Mouse (Mus musculus): ENCODE measurements at regions not wholly inside any gene's neighbourhood (a gene's known extent, or its start where the extent isn't known, plus 50 kb on each side); places are given as distances from the start of the nearest gene placed in this dataset.

- Histone ChIP-seq H3K4me1 (ENCODE audit: control insufficient read depth, insufficient read depth, low read length) (no peaks in the 10 kb centered on the region), H3K4me2 (ENCODE audit: low read length) (no peak overlapping the region), H3K36me3 (ENCODE audit: control insufficient read depth, insufficient read depth, low read length) (no peaks in the 10 kb centered on the region), H3K27ac (ENCODE audit: low read depth, low read length) (no peak overlapping the region), H3K4me3 (ENCODE audit: low read depth, low read length) (no peak overlapping the region), H3K9ac (ENCODE audit: low read length) (no peak overlapping the region), H3K27me3 (replicated peaks; ENCODE audit: control insufficient read depth, insufficient read depth, low read length) (no peaks in the 10 kb centered on the region), H3K9me3 (replicated peaks; ENCODE audit: control insufficient read depth, low read length) (peaks cover 9% of the 10 kb centered on the region; the same call in 1 of the 2 replicates)
- no peak for ATAC-seq
- no peak for DNase-seq (ENCODE audit: low spot score)
These were observed 92.7 kb downstream of the Nucb2 start for GRCm38 (mm10) chr7:116596914-116597313.

DNA sequence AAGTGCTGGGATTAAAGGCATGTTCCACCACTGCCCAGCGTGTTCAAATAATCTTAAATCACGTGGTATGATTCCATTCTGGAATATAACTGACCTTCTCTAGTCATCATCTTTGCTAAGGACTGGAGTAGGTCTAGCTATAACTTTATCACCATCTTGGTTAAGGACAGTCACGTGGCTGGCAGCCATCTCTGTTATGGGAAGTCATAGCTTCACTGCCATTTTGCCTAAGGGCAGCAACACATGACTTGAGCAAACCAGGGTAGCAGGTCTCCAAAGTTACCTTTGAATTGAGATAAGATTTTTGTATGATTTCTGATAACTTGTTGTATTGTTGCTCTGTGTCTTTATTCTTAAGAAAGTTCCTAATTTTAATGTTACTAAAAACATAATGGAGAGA is 96.2 kb downstream of the Nucb2 start:
- WGBS, result 82% methylated on average over 3 of the region's 3 CpGs
- H3K36me3 ChIP-seq (ENCODE audit: control insufficient read depth, insufficient read depth, low read length), result no peaks in the 10 kb centered on the region
- DNase-seq (ENCODE audit: low spot score) (no peak), ATAC-seq (no peak)
- H3K4me1 ChIP-seq (ENCODE audit: control insufficient read depth, insufficient read depth, low read length), result no peaks in the 10 kb centered on the region
- no peak overlapping the region for H3K9ac ChIP-seq (ENCODE audit: low read length)
- no peak overlapping the region for H3K27ac ChIP-seq (ENCODE audit: low read depth, low read length)
- H3K27me3 ChIP-seq (replicated peaks; ENCODE audit: control insufficient read depth, insufficient read depth, low read length), result no peaks in the 10 kb centered on the region
- H3K4me3 ChIP-seq (ENCODE audit: low read depth, low read length), result no peak overlapping the region
- H3K4me2 ChIP-seq (ENCODE audit: low read length), result no peak overlapping the region
- peaks cover 9% of the 10 kb centered on the region; the same call in 1 of the 2 replicates for H3K9me3 ChIP-seq (replicated peaks; ENCODE audit: control insufficient read depth, low read length)

DNA sequence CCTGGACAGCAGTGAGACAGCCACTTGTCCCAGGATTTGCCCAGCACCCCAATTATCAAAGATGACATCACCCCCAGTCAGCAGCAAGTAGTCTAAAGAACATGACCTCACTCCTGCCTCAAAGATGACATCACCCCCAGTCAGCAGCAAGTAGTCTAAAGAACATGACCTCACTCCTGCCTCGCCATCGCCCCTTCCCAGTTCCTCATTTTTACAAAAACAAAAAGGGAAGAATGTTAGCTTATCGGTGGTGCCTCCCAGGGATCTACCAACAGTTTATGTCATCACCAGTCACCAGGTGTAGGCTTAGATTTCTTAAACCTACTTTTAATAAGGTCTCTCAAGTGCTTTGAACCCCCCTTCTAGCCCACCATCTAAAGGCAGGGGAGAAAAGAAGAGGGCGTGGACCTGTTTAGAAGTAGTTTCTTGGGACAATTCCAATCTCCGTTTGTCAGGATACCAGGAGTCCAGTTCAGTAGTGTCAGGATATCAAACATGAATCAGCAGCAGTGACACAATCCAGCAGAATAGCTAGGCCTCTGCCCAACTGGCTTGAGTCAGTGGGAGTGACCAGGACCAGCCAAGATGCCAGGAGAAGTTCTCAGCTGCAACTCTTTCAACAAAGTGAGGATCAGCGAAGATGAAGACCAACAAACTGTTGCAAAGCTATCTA is 99.1 kb downstream of the Nucb2 start:
- Histone ChIP-seq H3K27me3 (replicated peaks; ENCODE audit: control insufficient read depth, insufficient read depth, low read length) (no peaks in the 10 kb centered on the region), H3K4me1 (ENCODE audit: control insufficient read depth, insufficient read depth, low read length) (peaks cover 2% of the 10 kb centered on the region; the same call in 1 of the 2 replicates), H3K4me3 (ENCODE audit: low read depth, low read length) (no peak overlapping the region), H3K36me3 (ENCODE audit: control insufficient read depth, insufficient read depth, low read length) (no peaks in the 10 kb centered on the region), H3K9me3 (replicated peaks; ENCODE audit: control insufficient read depth, low read length) (peaks cover 9% of the 10 kb centered on the region; the same call in 1 of the 2 replicates), H3K27ac (ENCODE audit: low read depth, low read length) (no peak overlapping the region), H3K4me2 (ENCODE audit: low read length) (no peak overlapping the region), H3K9ac (ENCODE audit: low read length) (no peak overlapping the region)
- DNase-seq (ENCODE audit: low spot score), result no peak
- no peak for ATAC-seq
- 74% methylated on average over 6 of the region's 6 CpGs for WGBS

DNA sequence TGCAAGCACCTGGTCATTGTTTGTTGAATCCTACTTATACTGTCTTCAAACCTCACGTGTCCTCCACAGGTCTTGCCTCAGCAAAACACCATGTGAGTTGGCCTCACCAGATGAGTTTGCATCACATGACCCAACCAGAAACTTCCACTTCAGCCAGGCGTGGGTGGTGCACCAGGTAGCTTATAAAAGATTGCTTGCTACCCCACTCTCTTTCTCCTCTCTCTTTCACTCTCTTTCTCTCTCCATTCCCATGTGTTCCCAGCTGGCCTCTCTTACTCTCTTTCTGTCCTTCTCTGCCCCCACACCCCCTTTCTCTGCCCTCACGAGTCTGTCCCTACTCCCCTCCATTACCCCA is 99.6 kb downstream of the Nucb2 start:
- Histone ChIP-seq H3K9me3 (replicated peaks; ENCODE audit: control insufficient read depth, low read length) (peaks cover 9% of the 10 kb centered on the region; the same call in 1 of the 2 replicates), H3K4me2 (ENCODE audit: low read length) (no peak overlapping the region), H3K9ac (ENCODE audit: low read length) (no peak overlapping the region), H3K4me1 (ENCODE audit: control insufficient read depth, insufficient read depth, low read length) (peaks cover 2% of the 10 kb centered on the region; the same call in 1 of the 2 replicates), H3K4me3 (ENCODE audit: low read depth, low read length) (no peak overlapping the region), H3K27me3 (replicated peaks; ENCODE audit: control insufficient read depth, insufficient read depth, low read length) (no peaks in the 10 kb centered on the region), H3K27ac (ENCODE audit: low read depth, low read length) (no peak overlapping the region), H3K36me3 (ENCODE audit: control insufficient read depth, insufficient read depth, low read length) (no peaks in the 10 kb centered on the region)
- DNase-seq (ENCODE audit: low spot score) (no peak), ATAC-seq (no peak)
- 82% methylated on average over 3 of the region's 3 CpGs for WGBS

- no peak for ATAC-seq
- H3K4me3 ChIP-seq (ENCODE audit: low read depth, low read length), result no peak overlapping the region
- peak; percentile 18 for DNase-seq (ENCODE audit: low spot score)
- H3K27me3 ChIP-seq (replicated peaks; ENCODE audit: control insufficient read depth, insufficient read depth, low read length), result no peaks in the 10 kb centered on the region
- H3K4me2 ChIP-seq (ENCODE audit: low read length), result no peak overlapping the region
- H3K36me3 ChIP-seq (ENCODE audit: control insufficient read depth, insufficient read depth, low read length), result no peaks in the 10 kb centered on the region
- H3K9ac ChIP-seq (ENCODE audit: low read length), result no peak overlapping the region
- peaks cover 4% of the 10 kb centered on the region; the same call in 1 of the 2 replicates for H3K9me3 ChIP-seq (replicated peaks; ENCODE audit: control insufficient read depth, low read length)
- H3K27ac ChIP-seq (ENCODE audit: low read depth, low read length), result no peak overlapping the region
- WGBS, result 77% methylated on average over 6 of the region's 6 CpGs
- peaks cover 2% of the 10 kb centered on the region; the same call in 1 of the 2 replicates for H3K4me1 ChIP-seq (ENCODE audit: control insufficient read depth, insufficient read depth, low read length)
These were observed 102.1 kb downstream of the Nucb2 start for GRCm38 (mm10) chr7:116606255-116606654.

DNA sequence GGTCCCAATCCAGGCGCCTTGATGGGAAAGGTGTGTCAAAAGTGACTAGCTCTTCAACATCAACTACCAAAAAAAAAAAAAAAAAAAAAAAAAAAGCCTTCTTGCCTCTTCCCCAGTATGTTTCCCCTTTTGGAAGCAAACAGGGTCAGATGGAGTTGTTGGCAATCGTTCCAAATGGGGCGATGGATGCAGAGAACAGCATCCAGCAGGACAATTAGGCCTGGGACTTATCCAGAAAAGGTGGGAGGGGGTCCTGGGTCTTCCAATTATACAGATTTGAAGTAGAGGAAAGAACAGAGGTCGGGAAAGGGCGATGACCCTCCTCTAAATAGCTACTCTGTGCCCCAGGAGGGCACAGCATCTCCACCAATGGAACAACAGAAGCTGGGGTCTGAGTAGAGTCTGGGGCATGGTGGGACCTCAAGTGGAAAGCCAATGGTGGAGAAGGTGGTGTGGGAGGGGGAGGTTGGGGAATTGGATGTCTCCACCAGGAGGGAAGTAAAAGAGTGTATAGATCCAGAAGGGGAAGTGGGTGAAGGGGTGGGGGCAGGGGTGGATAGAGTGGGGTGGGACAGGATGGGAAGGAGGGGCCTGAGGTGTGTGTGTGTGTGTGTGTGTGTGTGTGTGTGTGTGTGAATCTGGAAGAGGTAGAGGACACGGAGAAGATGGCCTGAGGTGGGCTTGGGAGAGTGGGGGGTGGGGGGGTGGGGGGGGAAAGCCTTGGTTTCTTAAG is 102.7 kb downstream of the Nucb2 start:
- 51% methylated on average over 6 of the region's 6 CpGs for WGBS

GRCm38 (mm10) chr7:116607628-116608225 is 103.6 kb downstream of the Nucb2 start:
- Histone ChIP-seq H3K4me2 (ENCODE audit: low read length) (peak overlapping the region; percentile 47), H3K36me3 (ENCODE audit: control insufficient read depth, insufficient read depth, low read length) (no peaks in the 10 kb centered on the region), H3K27ac (ENCODE audit: low read depth, low read length) (no peak overlapping the region), H3K4me1 (ENCODE audit: control insufficient read depth, insufficient read depth, low read length) (peaks cover 2% of the 10 kb centered on the region; the same call in 1 of the 2 replicates), H3K9ac (ENCODE audit: low read length) (no peak overlapping the region; the same call in 1 of the 2 replicates), H3K9me3 (replicated peaks; ENCODE audit: control insufficient read depth, low read length) (no peaks in the 10 kb centered on the region), H3K4me3 (ENCODE audit: low read depth, low read length) (peak overlapping the region; percentile 14), H3K27me3 (replicated peaks; ENCODE audit: control insufficient read depth, insufficient read depth, low read length) (no peaks in the 10 kb centered on the region)
- WGBS, result 6% methylated on average over 15 of the region's 15 CpGs
- ATAC-seq (peak; percentile 28; the same call in 1 of the 2 replicates), DNase-seq (ENCODE audit: low spot score) (no peak)

More for the DNA sequence above, 102.7 kb downstream of the Nucb2 start:
- peak; percentile 31 for DNase-seq (ENCODE audit: low spot score)
- H3K27me3 ChIP-seq (replicated peaks; ENCODE audit: control insufficient read depth, insufficient read depth, low read length), result no peaks in the 10 kb centered on the region
- no peak overlapping the region for H3K27ac ChIP-seq (ENCODE audit: low read depth, low read length)
- no peak overlapping the region for H3K9ac ChIP-seq (ENCODE audit: low read length)
- peaks cover 2% of the 10 kb centered on the region; the same call in 1 of the 2 replicates for H3K4me1 ChIP-seq (ENCODE audit: control insufficient read depth, insufficient read depth, low read length)
- H3K4me3 ChIP-seq (ENCODE audit: low read depth, low read length), result no peak overlapping the region
- no peak for ATAC-seq
- no peaks in the 10 kb centered on the region for H3K36me3 ChIP-seq (ENCODE audit: control insufficient read depth, insufficient read depth, low read length)
- H3K9me3 ChIP-seq (replicated peaks; ENCODE audit: control insufficient read depth, low read length), result no peaks in the 10 kb centered on the region
- no peak overlapping the region for H3K4me2 ChIP-seq (ENCODE audit: low read length)

GRCm38 (mm10) chr7:116608350-116609085 is 104.3 kb downstream of the Nucb2 start:
- Histone ChIP-seq H3K36me3 (ENCODE audit: control insufficient read depth, insufficient read depth, low read length) (no peaks in the 10 kb centered on the region), H3K9ac (ENCODE audit: low read length) (no peak overlapping the region; the same call in 1 of the 2 replicates), H3K4me1 (ENCODE audit: control insufficient read depth, insufficient read depth, low read length) (peaks cover 2% of the 10 kb centered on the region; the same call in 1 of the 2 replicates), H3K4me3 (ENCODE audit: low read depth, low read length) (peak overlapping the region; percentile 14), H3K4me2 (ENCODE audit: low read length) (peak overlapping the region; percentile 47), H3K27ac (ENCODE audit: low read depth, low read length) (no peak overlapping the region), H3K27me3 (replicated peaks; ENCODE audit: control insufficient read depth, insufficient read depth, low read length) (no peaks in the 10 kb centered on the region), H3K9me3 (replicated peaks; ENCODE audit: control insufficient read depth, low read length) (no peaks in the 10 kb centered on the region)
- ATAC-seq (peak; percentile 80), DNase-seq (ENCODE audit: low spot score) (peak; percentile 87)
- 24% methylated on average over 15 of the region's 15 CpGs for WGBS
